Mouse (Mus musculus) heart, postnatal 36 days (tissue): ENCODE results near the gene Zfp641. TPM values are rescaled to one million over a fixed set of nuclear protein-coding genes. Genes with fewer than 3 reads are reported as not detected.

Experiments used
- DNase-seq, 2 experiments: peaks; one replicate each; pipeline ENCODE4 v3.0.0; 2021 to 2022
- intact Hi-C: fragments of 180-260 bp; cut with DNase I; formaldehyde crosslinking; loops from one replicate; pipeline ENCODE4 v1.15.1; 2025
- total RNA-seq, 2 experiments: library from RNA; stranded (reverse); gene quantifications; 2 replicates each; pipeline ENCODE4 v1.2.3; 2021

Zfp641 gene
- 1 to 10 TPM; 5.7 to 6.7 TPM for total RNA-seq

DNA sequence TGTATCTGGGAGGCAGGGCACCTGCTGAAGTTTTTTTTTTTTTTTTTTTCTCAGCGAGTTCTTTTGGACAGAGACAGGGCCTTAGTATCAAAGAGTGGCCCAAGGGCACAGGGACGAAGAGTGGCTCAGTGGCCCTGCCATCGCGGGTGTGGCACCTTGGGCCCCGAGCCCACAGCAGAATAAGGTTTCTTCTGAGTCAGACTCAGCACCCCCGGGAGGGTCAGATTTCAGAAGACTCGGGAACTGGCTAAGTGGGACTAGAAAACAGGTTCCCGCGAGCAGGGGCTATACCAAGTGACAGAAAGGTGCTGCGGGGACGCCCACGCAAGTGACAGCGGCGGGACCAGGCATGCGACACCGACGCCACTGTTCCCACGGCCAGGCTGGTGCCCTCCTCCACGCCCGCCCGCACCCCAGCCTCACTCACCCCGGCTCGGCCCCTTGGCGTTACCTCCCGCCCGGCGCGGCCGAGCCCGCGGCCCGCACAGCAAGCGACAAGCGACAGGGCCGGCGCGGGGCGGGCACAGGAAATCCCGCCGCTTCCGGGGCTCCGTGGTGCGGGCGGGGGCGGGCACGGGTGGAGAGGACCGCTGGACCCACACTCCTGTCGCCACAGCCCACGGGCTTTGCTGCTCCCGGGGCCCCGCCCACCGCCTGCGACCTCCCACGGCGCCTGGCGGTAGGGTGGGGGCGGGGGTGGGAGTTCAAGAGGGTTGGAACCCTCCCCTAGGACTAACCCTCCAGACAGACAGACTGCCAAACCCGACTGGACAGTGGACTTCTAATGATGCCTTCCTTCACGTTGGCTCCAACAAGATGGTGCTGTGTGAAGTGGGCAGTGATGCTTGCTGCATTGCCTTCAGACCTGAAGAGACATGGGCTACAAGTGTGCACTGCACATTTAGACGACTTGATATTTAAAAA lies at the start of gene Zfp641:
Gene Zfp641, minus strand, starts transcription at position 534 of the 924 bp plus-strand sequence.
- DNase-seq: peak; percentile 31 to 32
- intact Hi-C loops: no loop called here

- intact Hi-C loops: no loop called here
- no peak for DNase-seq
Observed at GRCm38 (mm10) chr15:98340887-98341286, 44.9 kb upstream of the Zfp641 start, which contains the start of gene Olfr284. Gene Olfr284, minus strand, starts transcription at chr15:98340987.

GRCm38 (mm10) chr15:98317177-98317724 lies 21.3 kb upstream of the Zfp641 start, which contains the start of gene Olfr285:
Gene Olfr285, minus strand, starts transcription at chr15:98317353.
- intact Hi-C loops: no loop called here
- DNase-seq: no peak

DNA sequence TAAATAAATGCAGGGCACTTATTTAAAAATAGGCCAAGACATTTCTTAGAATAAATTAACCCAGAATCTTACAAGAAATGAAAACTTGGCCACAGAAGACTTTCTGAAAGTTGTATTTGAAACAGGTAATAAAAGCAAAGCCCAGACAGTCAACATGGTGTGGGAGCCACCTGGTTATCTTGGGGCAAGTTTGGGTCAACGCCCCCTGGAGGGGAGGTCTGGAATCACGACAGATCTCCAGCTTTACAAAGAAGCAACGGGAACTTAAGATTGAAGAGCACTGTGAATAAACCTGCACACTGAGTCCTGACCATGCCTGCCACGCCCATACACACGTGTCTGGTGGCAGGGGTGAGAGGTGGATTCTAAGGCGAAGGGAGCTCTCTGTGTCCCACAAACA lies 19.7 kb upstream of the Zfp641 start:
- intact Hi-C loops: no loop called here
- no peak for DNase-seq

DNA sequence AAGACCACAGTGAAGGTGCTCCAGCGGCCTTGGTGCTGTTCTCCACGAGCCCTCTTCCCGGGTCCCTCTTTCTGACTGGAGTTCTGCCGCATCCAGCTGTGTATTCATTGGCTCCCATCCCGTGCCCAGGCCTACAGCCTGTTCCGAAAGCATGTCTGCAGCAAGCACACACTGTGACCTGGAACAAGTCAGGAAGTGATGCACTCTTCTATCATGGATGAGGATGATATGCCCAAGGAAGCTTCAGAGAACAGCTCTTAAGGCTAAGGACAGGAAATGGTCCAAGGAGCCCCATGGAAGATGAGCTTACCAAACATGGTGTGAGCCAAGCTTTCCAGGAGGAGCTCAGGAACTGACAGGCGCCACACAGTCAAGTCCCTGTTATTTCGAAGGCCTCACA lies 2.3 kb downstream of the Zfp641 start:
- DNase-seq: no peak
- intact Hi-C loops: no loop called here

GRCm38 (mm10) chr15:98288566-98288965 lies 7.4 kb downstream of the Zfp641 start:
- intact Hi-C loops: no loop called here
- no peak for DNase-seq

DNA sequence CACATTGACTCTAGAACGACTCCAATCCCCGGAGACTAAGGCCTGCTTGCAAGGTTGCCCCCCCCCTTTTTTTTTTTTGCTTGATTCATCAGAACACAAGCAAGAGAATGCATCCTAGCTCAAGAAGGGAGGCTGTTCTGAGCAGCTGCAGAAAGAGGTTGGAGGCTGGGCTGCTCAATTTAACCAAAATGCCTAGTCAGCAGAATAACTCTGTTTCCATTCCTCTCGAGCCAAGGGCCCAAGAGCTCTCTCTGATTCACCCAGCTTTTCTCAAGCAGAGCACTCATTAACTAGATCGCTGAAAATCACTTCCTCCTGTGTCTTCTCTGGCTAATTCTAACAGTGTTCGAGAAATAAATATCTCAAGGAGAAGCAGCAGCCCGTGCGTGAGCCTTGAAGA lies 9.5 kb downstream of the Zfp641 start:
- intact Hi-C loops: no loop called here

DNA sequence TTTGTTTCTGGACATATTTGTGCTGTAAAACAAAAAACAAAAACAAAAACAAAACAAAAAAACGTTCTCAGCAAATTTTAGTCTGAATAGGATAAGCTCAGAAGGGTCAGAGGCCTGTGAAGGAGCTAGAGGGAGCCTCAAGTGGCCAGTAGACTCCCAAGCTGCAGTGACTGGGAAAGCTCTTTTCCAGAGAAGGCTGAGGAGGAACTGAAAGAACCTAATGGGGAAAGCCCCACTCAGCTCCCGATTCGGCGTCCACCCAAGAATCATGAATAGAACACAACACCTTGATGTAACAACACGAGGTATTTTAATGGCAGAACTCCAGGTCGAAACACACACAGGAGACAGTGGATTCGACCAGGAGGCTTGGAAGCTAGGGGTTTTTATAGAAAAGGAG lies 38.2 kb downstream of the Zfp641 start:
- no peak for DNase-seq
- intact Hi-C loops: no loop called here

More for the DNA sequence above, 9.5 kb downstream of the Zfp641 start:
- no peak for DNase-seq

GRCm38 (mm10) chr15:98257193-98257592 lies 38.8 kb downstream of the Zfp641 start, which contains the start of gene H1fnt:
Gene H1fnt, minus strand, starts transcription at chr15:98257293.
- no peak for DNase-seq
- intact Hi-C loops: no loop called here

DNA sequence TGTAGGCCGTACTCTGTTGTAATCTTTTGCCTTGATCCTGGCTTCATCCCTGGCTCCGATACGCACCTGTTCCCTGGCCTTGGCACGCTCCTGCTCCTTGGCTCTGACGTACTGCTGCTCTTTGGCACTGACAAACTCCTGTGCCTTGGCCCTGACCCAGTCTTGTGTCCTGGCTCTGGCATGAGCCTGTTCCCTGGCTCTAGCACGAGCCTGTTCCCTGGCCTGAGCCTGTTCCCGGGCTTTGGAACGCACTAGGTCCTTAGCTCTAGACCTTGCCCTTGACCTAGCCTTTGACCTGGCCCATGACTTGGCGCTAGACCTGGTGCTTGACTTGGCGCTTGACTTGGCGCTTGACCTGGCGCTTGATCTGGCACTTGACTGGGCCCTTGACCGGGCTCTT lies 39.7 kb downstream of the Zfp641 start:
- intact Hi-C loops: no loop called here
- DNase-seq: no peak

Other genes with a start within 250 kb of the Zfp641 start
- 100 to 1,000 TPM; 876 to 924 TPM for gene Pfkm, start 203.6 kb downstream of the Zfp641 start, total RNA-seq
- 10 to 100 TPM in 1 of 2 experiments, 1 to 10 TPM in 1; 9.9 to 11.3 TPM for gene Senp1, start 202.4 kb downstream of the Zfp641 start, total RNA-seq
- 100 to 1,000 TPM in 1 of 2 experiments, 10 to 100 TPM in 1; 98.7 to 109 TPM for gene Asb8, start 130.5 kb downstream of the Zfp641 start, total RNA-seq
- 1 to 10 TPM in 1 of 2 experiments, under 1 TPM in 1; 0.60 to 1.0 TPM for gene Ccdc184, start 129.0 kb downstream of the Zfp641 start, total RNA-seq
- not detected for gene Olfr288, start 100.6 kb downstream of the Zfp641 start, total RNA-seq
- gene Gm44579, start 75.2 kb downstream of the Zfp641 start, total RNA-seq: not detected
- gene Olfr287, start 75.1 kb downstream of the Zfp641 start, total RNA-seq: not detected
- not detected for gene Olfr286, start 61.7 kb downstream of the Zfp641 start, total RNA-seq
- gene H1fnt, start 38.9 kb downstream of the Zfp641 start, total RNA-seq: not detected
- not detected for gene Olfr285, start 21.2 kb upstream of the Zfp641 start, total RNA-seq
- not detected for gene Olfr284, start 44.8 kb upstream of the Zfp641 start, total RNA-seq
- not detected for gene Olfr283, start 84.8 kb upstream of the Zfp641 start, total RNA-seq
- not detected for gene Olfr282, start 135.1 kb upstream of the Zfp641 start, total RNA-seq
- gene Olfr281, start 156.4 kb upstream of the Zfp641 start, total RNA-seq: not detected
- gene OR5BS1P, start 173.7 kb upstream of the Zfp641 start, total RNA-seq: not detected
- not detected for gene Lalba, start 186.6 kb upstream of the Zfp641 start, total RNA-seq
- gene Olfr279, start 196.2 kb upstream of the Zfp641 start, total RNA-seq: not detected
- gene Kansl2, start 238.1 kb upstream of the Zfp641 start, total RNA-seq: 10 to 100 TPM; 75.0 to 79.4 TPM